Mouse (Mus musculus): ENCODE data around the gene Arap1. TPM values are rescaled to one million over a fixed set of nuclear protein-coding genes. Genes with fewer than 3 reads are reported as not detected.

Gene Arap1
- 110 and 127 TPM in 2 replicates for polyA plus RNA-seq (2012; rRNA removed)

DNA sequence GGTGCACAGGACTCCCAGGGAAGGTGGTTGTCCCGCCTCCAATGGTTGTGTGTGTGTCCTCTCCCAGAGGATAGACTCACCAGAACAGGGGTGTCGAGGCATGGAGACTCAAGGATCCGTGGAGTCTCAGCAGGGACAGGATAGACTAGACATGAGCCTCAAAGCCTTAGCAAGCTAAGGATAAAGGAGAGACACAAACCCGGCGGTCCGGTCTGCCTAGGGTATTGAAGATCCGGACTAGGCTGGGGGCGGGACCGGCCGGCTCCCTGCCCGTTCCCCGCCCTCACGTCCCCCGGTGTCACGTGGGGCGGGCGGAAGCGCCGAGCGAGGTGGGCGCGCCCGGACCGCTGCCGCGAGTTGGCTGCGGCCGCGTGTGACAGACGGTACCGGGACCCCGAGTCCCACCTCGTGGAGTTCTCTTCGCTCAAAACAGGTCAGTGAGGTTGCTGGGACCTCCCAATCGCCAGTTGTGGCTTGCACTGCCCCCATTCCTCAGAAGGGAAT lies at the start of gene Arap1:
Arap1 (plus strand) TSS at position 301 of the 504 bp plus-strand sequence.
- peak; percentile 52 for DNase-seq (ENCODE audit: low spot score)

DNA sequence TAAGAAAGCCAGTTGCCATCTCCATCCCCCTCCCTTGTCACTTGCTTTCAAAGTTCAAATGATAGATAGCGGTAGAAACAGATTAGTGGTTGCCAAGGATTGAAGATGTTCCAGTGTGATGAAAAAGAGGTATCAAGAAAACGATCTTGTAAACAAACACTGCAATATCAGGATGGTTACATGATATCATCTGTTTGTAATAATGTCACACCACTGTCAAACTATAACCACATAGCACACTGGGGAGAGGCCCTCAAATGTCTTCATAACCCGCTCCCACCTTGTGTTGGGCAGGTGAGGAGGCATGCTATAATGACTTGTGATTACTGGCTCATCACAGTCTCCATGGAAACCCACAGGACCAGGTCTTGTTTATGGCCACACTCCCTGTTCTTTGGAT lies 49.5 kb upstream of the Arap1 start:
- DNase-seq (ENCODE audit: low spot score) = no peak

DNA sequence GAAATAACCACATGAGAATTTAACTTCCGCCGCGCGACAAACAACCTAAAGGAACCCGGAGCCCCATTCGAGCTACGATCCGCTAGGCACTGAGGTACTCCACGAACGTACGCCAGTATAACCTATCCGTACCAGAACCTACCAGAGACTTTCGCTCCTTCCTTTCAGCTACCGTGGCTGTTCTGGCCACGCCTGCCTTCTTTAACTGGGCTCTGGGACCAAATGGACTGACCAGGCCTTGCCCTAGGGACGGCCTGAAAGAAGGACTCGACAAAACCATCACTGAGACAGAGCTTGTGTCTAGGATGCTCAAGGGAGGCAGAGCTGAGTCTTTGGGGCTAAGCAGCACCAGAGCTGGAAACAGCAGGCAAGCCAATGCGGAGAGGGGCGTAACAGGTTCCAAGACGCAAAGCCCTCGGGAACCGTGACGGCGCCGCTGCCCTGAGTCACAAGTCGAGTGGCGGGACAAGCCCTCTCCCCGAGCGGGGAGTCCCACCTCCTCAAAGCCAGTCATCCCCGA lies 46.4 kb upstream of the Arap1 start:
- DNase-seq (ENCODE audit: low spot score) = no peak

DNA sequence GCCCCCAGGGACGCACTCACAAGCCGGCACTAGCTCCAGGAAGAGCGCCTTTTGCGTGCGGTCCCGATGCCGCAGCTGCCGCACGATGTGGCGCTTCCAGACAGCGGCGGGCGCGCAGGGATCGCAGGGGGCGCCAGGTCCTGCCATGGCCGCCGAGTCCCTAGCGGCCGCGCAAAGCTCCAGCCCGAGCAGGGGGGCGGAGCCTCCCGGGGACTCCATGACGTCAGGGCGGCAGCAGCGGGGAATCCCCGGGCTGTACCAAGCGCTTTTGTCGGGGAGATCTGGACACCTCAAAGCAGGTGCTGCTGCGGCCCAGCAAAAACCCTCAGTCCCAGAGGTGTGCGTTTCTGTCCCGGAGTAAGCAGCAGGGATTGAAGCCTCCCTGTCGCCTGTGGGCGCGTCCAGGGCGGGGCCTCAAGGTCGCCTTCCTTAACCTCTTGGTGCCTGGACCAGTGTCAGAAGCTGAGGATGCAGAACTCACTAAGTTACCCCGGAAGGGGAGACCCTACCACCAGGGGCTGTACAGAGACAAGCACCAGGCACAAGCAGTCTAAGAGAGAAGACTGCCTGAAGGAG lies 45.9 kb upstream of the Arap1 start, which contains the start of gene Atg16l2:
Atg16l2 (minus strand) TSS at position 371 of the 576 bp plus-strand sequence.
- peak; percentile 88 for DNase-seq (ENCODE audit: low spot score)

DNA sequence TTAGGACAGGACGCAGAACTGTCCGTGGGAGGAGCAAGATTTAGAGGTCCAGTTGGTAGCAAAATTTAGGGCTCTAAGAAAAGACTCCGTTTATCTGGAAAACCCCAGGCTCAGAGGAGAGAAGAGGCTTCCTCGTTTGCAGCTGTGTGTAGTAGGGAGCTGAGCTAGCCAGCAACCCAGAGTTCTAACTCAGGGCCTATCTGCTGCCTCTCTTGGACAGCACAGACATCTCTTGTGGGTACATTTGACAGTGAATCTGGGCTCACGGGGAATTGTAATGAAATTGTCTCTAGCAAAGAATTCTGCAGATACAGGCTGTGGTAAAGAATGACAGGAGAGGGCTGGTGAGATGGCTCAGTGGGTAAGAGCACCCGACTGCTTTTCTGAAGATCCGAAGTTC lies 45.2 kb upstream of the Arap1 start:
- no peak for DNase-seq (ENCODE audit: low spot score)

DNA sequence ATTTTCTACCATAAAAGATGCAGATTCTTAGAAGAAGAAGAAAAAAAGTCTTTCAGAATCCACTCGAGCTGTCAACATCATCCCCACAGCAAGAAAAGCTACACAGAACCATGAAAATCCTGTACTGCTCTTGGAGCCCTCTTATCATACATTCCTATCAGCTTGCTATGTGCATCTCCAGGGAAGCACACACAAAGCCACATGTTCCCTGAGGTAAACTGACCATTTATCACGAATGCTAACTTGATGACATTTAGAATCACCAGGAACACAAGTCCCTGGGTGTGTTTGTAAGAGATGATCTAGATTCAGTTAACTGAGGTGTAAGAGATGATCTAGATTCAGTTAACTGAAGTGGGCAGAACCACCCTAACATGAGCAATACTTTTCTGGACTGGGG lies 41.0 kb upstream of the Arap1 start:
- DNase-seq (ENCODE audit: low spot score) = no peak

DNA sequence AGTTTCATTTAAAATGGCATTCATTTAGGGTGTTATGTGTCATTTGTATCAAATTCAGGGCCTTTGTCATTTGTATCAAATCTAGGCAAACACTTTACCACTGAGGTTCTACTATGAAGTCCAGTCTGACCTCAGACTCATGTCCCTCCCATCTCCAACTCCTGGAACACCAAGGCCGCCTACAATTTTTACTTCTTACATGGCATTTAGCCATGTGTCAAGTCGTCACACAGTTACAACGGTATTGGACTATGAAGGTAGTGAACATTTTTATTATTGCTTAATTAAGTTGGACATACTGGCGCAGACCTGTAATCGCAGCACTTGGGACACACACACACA lies 37.9 kb upstream of the Arap1 start:
- no peak for DNase-seq (ENCODE audit: low spot score)

DNA sequence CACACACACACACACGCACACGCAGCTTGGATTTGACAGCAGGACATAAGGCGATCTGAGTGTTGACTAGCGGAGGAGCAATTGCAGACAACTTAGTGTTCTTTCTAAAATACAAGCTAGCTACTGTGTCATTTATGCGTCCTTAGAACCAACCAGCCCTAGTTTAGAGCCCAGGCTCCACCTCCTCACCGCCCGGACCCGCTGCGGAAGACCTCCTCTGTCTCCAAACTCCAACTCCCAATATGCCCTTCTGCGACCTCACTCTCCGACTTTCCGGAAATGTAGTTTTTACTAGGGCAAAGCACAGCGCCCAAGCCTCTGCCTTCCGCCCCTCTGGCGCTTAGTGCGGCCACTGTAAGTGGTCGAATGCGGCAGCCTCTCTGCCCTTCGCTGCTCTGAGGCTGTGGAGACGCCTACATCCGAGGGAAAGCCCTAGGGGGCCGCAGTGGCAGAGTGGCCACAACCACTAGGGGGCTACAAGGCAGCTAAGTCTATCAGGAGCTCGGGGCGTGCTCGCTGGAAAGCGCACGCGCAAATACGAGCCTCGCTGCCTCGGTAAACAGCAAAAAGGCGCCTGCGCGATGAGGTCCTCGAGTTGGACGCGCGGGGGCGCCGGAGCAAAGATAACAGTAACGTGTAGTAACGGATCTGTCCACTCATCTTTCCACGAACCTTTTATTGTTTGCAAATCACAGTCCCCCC lies 37.4 kb upstream of the Arap1 start:
- peak; percentile 93 for DNase-seq (ENCODE audit: low spot score)

DNA sequence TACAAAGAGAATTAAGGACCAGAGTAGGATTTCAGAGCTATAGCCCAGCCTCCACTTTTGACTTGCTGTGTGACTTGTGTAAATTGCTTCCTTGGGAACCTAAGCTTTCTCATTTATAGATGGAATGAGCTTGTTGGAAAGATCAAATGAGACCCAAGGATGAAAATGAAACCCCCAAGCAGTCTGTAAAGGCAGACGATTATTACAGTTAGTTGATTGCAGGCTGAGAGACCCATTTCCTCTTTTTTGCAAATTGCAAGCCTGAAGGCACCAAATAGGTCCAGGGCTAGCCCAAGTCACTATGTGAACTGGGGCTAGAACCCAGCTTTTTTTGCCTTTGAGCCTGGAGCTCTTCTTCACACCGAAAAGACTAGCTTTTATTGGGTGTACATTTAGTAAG lies 36.8 kb upstream of the Arap1 start:
- DNase-seq (ENCODE audit: low spot score) = no peak

DNA sequence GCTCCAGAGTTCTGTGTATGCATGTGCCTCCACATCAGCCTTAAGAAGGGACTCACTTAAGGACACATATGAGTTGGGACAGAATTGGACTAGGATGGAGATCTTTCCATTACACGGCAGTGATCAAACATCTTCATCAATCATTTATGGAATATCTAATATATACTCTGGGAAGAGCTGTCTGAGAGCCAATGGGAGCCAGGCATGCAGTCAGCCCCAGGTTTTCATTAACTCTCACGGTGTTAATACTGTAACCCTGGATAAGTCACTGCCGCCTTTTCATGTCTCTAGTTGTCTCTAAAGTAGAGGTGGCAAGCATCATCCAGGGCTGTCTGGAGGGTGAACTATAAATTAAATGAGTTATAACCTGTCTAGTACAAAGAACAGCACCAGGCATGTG lies 34.8 kb upstream of the Arap1 start:
- DNase-seq (ENCODE audit: low spot score) = no peak

DNA sequence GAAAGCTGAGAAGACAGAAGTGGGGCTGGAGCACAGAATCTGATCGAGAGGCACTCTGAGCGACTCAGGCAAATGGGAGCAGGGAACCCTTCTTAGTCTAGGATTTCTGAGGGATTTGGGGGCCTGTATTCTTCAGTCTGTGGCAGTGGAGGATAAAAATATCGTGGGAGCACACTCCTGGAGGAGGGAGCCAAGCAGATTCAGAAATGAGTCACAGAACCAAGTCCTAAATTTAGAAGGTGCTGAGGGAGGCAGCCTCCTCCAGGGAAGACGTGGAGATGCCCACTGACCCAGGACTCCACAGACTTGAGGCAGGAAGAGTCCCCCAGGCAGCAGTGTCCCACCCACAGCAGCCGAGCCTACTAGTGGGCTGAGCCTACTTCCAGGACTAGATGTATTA lies 33.5 kb upstream of the Arap1 start:
- DNase-seq (ENCODE audit: low spot score) = no peak

DNA sequence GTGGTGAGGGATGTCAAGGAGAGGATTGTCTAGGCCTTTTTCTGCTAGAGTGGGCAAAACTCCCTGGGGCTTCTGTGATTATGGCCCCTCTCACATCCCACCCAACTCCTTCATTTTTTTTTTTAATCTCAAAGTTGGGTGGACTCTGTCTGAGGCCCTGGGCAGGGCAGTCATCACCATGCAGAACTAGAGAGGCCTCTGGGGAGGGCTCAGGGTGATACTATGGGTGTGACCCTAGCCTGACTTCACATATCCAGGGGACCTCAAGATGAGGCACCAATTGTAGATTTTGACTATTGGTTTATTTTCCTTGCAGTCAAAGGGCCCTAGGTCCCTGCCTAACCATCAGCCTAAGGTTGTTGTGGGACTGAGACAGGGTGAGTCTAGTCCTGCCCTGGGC lies 32.2 kb upstream of the Arap1 start:
- no peak for DNase-seq (ENCODE audit: low spot score)

DNA sequence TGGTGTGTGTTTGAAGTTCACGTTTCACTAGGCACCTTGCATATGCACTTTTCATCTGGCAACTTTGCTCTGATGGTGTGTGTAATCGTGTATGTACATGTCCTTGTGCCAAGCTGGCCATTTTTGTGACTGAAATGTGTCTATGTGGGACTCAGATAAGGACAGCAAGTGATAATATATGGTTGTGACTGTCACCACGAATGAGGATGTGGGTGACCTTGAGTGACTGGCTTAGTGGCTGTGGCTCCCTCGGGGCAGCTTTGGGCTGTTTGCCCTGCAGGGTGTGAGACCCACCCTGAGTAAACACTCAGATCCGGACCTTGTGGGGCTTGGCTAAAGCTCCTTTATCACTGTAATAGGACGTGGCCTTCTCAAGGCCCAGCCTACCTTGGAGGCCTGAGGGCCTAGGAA lies 31.3 kb upstream of the Arap1 start:
- DNase-seq (ENCODE audit: low spot score) = no peak

DNA sequence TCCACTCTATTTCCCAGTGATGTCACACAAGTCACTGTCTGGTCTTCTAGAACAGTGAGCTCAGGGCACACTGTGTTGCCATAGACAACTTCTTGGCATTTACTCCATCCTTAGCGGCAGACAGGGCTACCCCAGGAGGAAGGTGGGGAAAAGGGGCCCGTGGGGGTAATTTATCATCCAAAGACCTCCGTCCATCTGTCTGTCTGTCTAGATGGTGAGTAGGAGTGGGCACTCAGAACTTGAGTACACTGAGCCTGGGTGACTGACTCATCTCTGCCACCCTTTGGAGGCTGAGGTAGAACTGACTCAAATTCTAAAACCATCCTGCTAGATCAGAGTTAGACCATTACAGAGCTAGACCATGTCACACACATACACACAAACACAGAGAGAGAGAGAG lies 30.9 kb upstream of the Arap1 start, which contains the start of gene Stard10:
Stard10 (plus strand) TSS at position 73 of the 400 bp plus-strand sequence.
- no peak for DNase-seq (ENCODE audit: low spot score)

DNA sequence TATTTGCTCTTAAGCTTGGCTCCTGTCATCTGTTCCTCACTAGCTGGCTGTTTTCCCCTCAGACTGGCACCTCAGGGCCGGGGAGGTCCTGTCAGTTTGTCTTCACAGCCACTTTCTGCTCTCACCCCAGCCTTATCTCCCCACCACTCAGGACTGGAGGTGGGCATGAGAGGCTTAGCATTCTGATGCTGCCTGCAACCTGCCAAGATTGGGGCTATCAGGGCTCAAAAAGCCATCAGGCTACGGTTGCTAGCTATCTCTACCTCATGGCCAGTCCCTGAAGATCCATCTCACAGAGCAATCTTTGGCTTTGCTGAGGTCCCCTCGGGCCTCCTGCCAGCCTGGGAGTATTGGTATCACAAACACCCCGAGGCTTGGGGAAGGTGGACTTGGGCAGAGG lies 29.0 kb upstream of the Arap1 start:
- DNase-seq (ENCODE audit: low spot score) = no peak

DNA sequence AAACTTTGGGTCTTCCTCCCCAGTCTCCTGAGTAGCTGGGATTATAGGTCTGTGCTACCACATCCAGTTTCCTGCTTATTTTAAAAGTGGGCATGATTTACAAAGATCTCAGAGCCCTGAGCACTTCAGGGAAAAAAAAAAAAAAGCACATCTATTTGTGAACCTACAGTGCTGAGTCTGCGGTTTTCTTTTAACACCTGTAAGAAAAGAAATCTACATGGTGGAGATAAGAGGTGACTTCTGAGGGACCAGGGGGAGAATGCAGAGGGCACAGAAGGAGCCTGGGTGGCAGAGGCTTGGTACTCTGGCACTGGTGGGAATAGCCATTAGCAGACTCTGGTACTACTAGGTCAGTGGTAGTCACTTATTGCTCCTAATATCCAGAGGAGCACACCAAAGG lies 28.1 kb upstream of the Arap1 start:
- no peak for DNase-seq (ENCODE audit: low spot score)

DNA sequence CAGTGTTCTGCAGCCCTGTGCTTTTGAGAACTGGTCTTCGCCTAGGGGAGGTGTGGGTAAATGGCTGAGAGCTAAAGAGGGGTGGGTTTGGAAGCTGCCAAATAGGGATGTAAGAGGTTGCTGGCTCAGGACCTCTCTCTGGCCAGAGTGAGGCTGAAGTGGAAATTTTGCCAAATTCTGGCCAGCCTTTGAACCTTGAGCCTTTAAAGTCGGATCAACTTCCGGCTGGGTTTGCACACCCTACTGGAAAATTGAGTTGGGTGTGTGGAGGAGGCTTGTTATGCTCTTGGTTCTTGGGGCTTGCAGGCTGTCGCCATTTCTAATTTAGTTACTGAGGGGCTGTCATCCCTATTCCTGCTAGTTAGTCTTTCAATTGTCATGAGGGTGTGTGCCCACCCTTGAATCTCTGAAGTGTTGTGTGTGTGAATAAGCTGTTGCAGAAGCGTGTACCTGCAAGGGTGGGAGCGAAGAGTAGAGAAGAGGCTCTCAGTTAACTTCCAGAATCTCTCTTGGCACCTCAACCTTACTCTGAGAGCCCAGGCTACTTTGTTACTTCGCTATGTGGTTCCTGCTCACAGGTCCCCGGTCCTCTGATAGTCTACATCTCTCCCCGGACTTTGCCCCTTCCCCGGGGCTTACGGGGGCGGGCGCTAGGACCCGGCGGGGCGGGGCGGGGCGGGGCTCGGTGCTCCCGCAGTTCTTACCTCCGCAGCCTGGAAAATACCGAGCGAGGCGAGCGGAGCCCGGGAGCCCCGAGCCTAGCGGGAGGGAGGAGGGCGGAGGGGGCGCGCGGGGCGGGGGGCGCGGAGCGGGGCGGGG lies 27.3 kb upstream of the Arap1 start:
- no peak for DNase-seq (ENCODE audit: low spot score)

DNA sequence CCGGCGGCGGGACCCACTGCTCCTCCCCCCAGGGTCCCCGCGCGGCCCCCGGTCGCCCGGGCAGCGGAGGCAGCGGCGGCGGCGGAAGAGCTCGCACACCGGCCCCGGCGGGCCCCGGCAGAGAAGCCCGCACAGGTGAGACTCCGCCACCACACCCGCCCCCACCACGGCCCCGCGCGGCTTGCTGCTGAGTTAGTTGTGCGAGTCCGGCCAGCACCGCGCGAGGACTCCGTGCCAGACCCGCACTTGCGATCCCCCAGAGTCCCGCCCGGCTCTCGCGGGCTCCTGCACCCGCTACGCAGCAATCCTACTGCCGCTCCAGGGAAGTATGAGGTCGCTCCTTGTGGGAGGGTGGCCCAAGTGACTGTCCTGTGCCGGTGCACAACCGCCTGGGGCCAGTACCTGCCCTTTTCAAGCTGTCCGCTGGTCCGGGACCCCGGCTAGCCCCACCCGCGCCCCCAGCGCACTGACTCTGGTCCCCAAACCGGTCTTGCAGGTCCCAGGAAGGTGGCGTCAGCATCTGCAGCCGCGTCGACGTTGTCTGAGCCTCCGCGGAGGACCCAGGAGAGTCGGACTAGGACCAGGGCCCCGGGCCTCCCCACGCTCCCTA lies 26.5 kb upstream of the Arap1 start:
- DNase-seq (ENCODE audit: low spot score) = peak; percentile 60

DNA sequence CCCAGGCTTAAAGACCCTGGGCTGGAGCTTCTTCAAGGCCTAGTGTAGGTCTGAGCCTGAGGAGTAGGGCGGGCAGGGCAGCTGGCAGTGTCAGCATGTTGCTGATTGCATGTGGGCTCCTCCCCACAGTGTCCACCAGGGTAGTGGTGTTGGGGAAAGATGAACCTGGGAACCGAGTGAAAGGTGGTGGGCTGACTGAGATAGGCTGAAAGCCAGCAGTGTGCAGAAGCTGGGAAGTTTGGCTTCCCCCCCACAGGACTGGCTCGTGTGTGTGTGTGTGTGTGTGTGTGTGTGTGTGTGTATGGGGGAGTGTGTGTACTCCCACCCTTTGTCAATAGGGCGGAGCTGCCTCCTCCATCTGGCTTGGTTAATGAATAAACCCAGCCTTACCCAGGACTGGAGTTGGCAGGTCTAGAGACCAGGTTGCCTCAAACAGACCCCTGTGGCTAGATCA lies 24.7 kb upstream of the Arap1 start:
- DNase-seq (ENCODE audit: low spot score) = no peak

DNA sequence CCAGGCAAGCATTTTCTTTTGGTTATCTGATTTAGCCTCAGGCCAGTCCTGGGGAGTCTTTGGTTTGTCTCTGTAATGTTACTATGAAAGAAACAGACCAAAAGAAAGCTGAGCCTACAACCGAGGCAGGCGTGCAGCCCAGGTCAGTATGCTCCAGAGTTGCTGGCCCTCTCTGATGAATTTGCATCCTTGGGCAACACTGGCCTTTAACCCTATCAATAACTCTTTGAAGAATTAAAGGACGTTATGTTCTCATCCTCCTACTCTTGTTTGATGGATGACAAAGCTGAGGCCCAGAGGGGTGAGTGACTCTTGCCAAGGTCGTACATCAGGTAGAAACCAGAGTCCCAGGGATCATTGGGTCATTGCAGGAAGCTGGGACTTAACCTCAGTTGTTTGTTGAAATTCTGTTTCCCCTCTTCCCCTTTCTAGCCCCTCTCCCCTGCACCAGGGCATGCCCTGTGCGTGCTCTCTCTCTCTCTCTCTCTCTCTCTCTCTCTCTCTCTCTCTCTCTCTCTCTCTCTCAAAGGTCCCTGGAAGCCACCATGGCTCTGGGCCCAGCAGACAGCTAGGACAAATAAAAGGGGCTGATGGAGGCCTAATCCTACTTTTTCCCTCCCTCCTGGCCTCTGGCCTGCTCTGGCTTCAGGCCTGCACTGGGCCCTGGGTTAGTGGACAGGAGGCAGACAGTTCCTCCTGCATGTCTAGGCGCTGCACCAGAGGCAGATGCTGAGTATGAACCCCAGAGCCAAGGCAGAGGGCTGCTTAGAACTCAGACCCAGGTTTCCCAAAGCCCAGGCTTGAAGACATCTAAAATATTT lies 23.5 kb upstream of the Arap1 start:
- DNase-seq (ENCODE audit: low spot score) = no peak

DNA sequence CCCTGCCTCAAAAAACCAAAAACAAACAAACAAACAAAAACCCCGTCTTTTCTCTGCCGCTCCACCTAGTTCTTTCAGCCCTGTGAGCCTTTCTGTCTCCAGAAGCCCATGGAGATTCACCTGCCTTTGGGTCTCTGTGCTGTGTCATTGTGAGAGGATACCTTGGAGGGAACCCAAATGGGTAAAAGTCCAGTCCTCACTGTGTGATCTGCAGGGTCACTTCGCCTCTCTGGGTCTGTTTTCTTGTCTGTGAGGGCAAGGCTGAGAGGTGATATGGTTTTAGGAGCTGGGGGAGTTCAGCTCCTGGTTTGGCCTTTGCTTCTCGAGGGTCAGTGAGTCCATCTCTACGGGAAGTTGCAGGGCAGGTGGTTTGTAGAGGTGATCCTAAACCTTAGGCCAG lies 21.9 kb upstream of the Arap1 start:
- DNase-seq (ENCODE audit: low spot score) = no peak
